Mouse (Mus musculus) olfactory bulb, adult 2 months (tissue): Measurements from ENCODE around the gene Slc7a15.

Experiments
- CTCF ChIP-seq: fragments of 200-500 bp; IDR thresholded peaks from 2 replicates; pipeline ENCODE4 v1.5.1; 2012; ENCODE audit warnings: low read depth, mild to moderate bottlenecking, low read length, moderate library complexity; ENCODE audit not compliant: insufficient read depth
- POLR2A ChIP-seq: fragments of 200-500 bp; IDR thresholded peaks from 2 replicates; pipeline ENCODE4 v1.6.1; 2012; ENCODE audit warnings: mild to moderate bottlenecking, low read depth, low read length, moderate library complexity; ENCODE audit not compliant: insufficient read depth

DNA sequence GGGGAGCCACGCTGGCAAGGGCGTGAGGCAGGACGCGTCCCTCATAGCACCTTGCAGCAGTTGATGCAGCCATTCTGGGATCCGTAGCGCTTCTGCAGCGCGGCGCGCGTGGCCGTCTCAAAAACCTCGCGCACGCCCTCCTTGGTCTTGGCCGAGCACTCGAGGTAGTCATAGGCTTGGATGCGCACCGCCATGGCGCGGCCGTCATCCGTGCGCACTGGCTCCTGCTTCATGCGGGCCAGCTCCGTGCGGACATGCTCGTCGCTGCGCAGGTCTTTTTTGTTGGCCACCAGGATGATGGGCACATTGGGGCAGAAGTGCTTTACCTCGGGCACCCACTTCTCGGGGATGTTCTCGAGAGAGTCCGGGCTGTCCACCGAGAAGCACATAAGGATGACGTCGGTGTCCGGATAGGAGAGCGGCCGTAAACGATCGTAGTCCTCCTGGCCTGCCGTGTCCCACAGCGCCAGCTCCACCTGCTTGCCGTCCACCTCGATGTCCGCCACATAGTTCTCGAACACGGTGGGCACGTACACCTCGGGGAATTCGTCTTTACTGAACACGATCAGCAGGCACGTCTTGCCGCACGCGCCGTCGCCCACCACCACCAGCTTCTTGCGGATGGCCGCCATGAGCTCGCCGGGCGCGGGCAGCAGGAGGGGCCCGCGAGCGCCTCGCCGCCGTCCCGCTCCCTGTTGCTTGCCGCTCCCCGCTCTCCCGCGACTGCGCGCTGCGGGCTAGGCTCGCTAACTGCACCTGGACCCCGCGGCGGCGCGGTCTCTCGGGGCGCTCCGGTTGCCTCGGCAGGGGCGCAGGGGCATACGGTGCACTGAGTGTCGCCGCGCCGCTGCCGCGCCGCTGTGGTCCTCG, 99.6 kb downstream of the Slc7a15 start:
- TF ChIP-seq CTCF = no peak
- TF ChIP-seq POLR2A = peak; percentile 16; the same call in 1 of the 2 replicates
